Mouse (Mus musculus) heart, embryonic 15.5 days (tissue): Measurements from ENCODE around the gene Nav2. TPM values are rescaled to one million over a fixed set of nuclear protein-coding genes. Genes with fewer than 3 reads are reported as not detected.

Source experiments
- ATAC-seq: fragments of 200-750 bp; cut with Nextera tagmentation; replicated peaks from 2 replicates; pipeline ENCODE4 v1.8.0; 2017; ENCODE audit warnings: low read depth, moderate TSS enrichment; ENCODE audit not compliant: insufficient number of reproducible peaks, insufficient read depth, low FRiP score
- H3K27ac ChIP-seq: fragments of 300-500 bp; sonication (generic); 2 replicates; pipeline ENCODE4 v1.5.1; 2015; ENCODE audit warnings: mild to moderate bottlenecking, inconsistent platforms
- H3K27me3 ChIP-seq: fragments of 300-500 bp; sonication (generic); 2 replicates; pipeline ENCODE4 v1.6.1; 2015; ENCODE audit warnings: inconsistent platforms
- H3K36me3 ChIP-seq: fragments of 300-500 bp; sonication (generic); 2 replicates; pipeline ENCODE4 v1.6.1; 2015; ENCODE audit warnings: mild to moderate bottlenecking, inconsistent platforms
- H3K4me1 ChIP-seq: fragments of 300-500 bp; sonication (generic); replicated peaks from 2 replicates; pipeline ENCODE4 v1.6.1; 2015; ENCODE audit warnings: inconsistent platforms
- H3K4me2 ChIP-seq: fragments of 300-500 bp; sonication (generic); 2 replicates; pipeline ENCODE4 v1.6.1; 2015; ENCODE audit warnings: inconsistent platforms, mild to moderate bottlenecking, moderate library complexity
- H3K4me3 ChIP-seq: fragments of 300-500 bp; sonication (generic); 2 replicates; pipeline ENCODE4 v1.5.1; 2015; ENCODE audit warnings: mild to moderate bottlenecking, inconsistent platforms
- H3K9ac ChIP-seq: fragments of 300-500 bp; sonication (generic); 2 replicates; pipeline ENCODE4 v1.6.1; 2015; ENCODE audit warnings: mild to moderate bottlenecking, inconsistent platforms
- H3K9me3 ChIP-seq: fragments of 300-500 bp; sonication (generic); replicated peaks from 2 replicates; pipeline ENCODE4 v1.6.1; 2016; ENCODE audit warnings: inconsistent platforms
- WGBS: fragments of 180-500 bp; shearing (Covaris S2); methylation state at CpG from one replicate; pipeline ENCODE4 v1.1.7; 2015; ENCODE audit warnings: mixed read lengths; 5-methylcytosine and 5-hydroxymethylcytosine counted together
- polyA plus RNA-seq: library from polyadenylated mRNA; unstranded; fragments of >200 nt; fragmentation: Nextera tagmentation; extraction: Ambion mirVana; gene quantifications from 2 replicates; pipeline ENCODE4 v1.2.1, GENCODE M21; 2015

Gene Nav2
- polyA plus RNA-seq, 1 experiment from 2014 or later, result 30.7 TPM

GRCm38 (mm10) chr7:49520504-49520903 lies 612.0 kb downstream of the Nav2 start:
- H3K9ac ChIP-seq, result no peak overlapping the region
- WGBS, result 47% methylated on average over 2 of the region's 2 CpGs
- no peaks in the 10 kb centered on the region for H3K36me3 ChIP-seq
- H3K27me3 ChIP-seq, result no peaks in the 10 kb centered on the region
- H3K4me3 ChIP-seq, result no peak overlapping the region
- H3K4me1 ChIP-seq, result peaks cover 26% of the 10 kb centered on the region
- ATAC-seq, result no peak
- no peak overlapping the region for H3K27ac ChIP-seq
- H3K4me2 ChIP-seq, result no peak overlapping the region
- H3K9me3 ChIP-seq, result no peaks in the 10 kb centered on the region

- H3K36me3 ChIP-seq, result no peaks in the 10 kb centered on the region
- 38% methylated on average over 4 of the region's 4 CpGs for WGBS
- no peak for ATAC-seq
- H3K9ac ChIP-seq, result no peak overlapping the region
- peaks cover 35% of the 10 kb centered on the region for H3K4me1 ChIP-seq
- no peaks in the 10 kb centered on the region for H3K27me3 ChIP-seq
- no peak overlapping the region for H3K4me3 ChIP-seq
- H3K9me3 ChIP-seq, result no peaks in the 10 kb centered on the region
- H3K4me2 ChIP-seq, result peak overlapping the region; percentile 58
- H3K27ac ChIP-seq, result 0 out of 2 replicates have a peak overlapping the region, but pooled peaks have one; percentile 85
These were observed 612.8 kb downstream of the Nav2 start for GRCm38 (mm10) chr7:49521349-49521748.

- Histone ChIP-seq H3K4me2 (peak overlapping the region; percentile 58), H3K36me3 (no peaks in the 10 kb centered on the region), H3K27me3 (no peaks in the 10 kb centered on the region), H3K9ac (no peak overlapping the region), H3K4me1 (peaks cover 41% of the 10 kb centered on the region), H3K9me3 (no peaks in the 10 kb centered on the region), H3K4me3 (peak overlapping the region; percentile 50), H3K27ac (peak overlapping the region; percentile 85)
- no peak for ATAC-seq
- 2% methylated on average over 9 of the region's 9 CpGs for WGBS
These were observed 613.5 kb downstream of the Nav2 start for GRCm38 (mm10) chr7:49521976-49522375.

GRCm38 (mm10) chr7:49522411-49523114 lies 614.0 kb downstream of the Nav2 start:
- Histone ChIP-seq H3K36me3 (no peaks in the 10 kb centered on the region), H3K27me3 (no peaks in the 10 kb centered on the region), H3K9me3 (no peaks in the 10 kb centered on the region), H3K9ac (peak overlapping the region; percentile 54), H3K4me3 (peak overlapping the region; percentile 50), H3K4me2 (peak overlapping the region; percentile 58), H3K4me1 (peaks cover 45% of the 10 kb centered on the region), H3K27ac (peak overlapping the region; percentile 85)
- peak; percentile 75 for ATAC-seq
- 1% methylated on average over 24 of the region's 24 CpGs for WGBS

GRCm38 (mm10) chr7:49523115-49523445 lies 614.6 kb downstream of the Nav2 start:
- peak; percentile 37; the same call in 1 of the 2 replicates for ATAC-seq
- Histone ChIP-seq H3K4me3 (peak overlapping the region; percentile 50), H3K36me3 (no peaks in the 10 kb centered on the region), H3K4me1 (peaks cover 49% of the 10 kb centered on the region), H3K9ac (peak overlapping the region; percentile 54), H3K9me3 (no peaks in the 10 kb centered on the region), H3K27ac (peak overlapping the region; percentile 85), H3K27me3 (no peaks in the 10 kb centered on the region), H3K4me2 (peak overlapping the region; percentile 58)
- WGBS, result 21% methylated on average over 4 of the region's 4 CpGs

- peak overlapping the region; percentile 58 for H3K4me2 ChIP-seq
- peak overlapping the region; percentile 54 for H3K9ac ChIP-seq
- peak overlapping the region; percentile 85 for H3K27ac ChIP-seq
- ATAC-seq, result no peak
- H3K4me1 ChIP-seq, result peaks cover 55% of the 10 kb centered on the region
- H3K27me3 ChIP-seq, result no peaks in the 10 kb centered on the region
- 20% methylated on average over 5 of the region's 5 CpGs for WGBS
- H3K36me3 ChIP-seq, result no peaks in the 10 kb centered on the region
- peak overlapping the region; percentile 50 for H3K4me3 ChIP-seq
- no peaks in the 10 kb centered on the region for H3K9me3 ChIP-seq
These were observed 615.2 kb downstream of the Nav2 start for GRCm38 (mm10) chr7:49523729-49524128.

- Histone ChIP-seq H3K4me1 (peaks cover 59% of the 10 kb centered on the region), H3K9ac (peak overlapping the region; percentile 25; the same call in 1 of the 2 replicates), H3K9me3 (no peaks in the 10 kb centered on the region), H3K4me3 (peak overlapping the region; percentile 28), H3K27ac (peak overlapping the region; percentile 85), H3K27me3 (no peaks in the 10 kb centered on the region), H3K36me3 (no peaks in the 10 kb centered on the region), H3K4me2 (peak overlapping the region; percentile 58)
- ATAC-seq, result no peak
- 49% methylated on average over 11 of the region's 11 CpGs for WGBS
These were observed 617.0 kb downstream of the Nav2 start for GRCm38 (mm10) chr7:49525348-49526100.

GRCm38 (mm10) chr7:49526101-49526499 lies 617.6 kb downstream of the Nav2 start:
- H3K4me1 ChIP-seq, result peaks cover 53% of the 10 kb centered on the region
- H3K9me3 ChIP-seq, result no peaks in the 10 kb centered on the region
- H3K27me3 ChIP-seq, result no peaks in the 10 kb centered on the region
- H3K9ac ChIP-seq, result peak overlapping the region; percentile 25; the same call in 1 of the 2 replicates
- no peak for ATAC-seq
- H3K27ac ChIP-seq, result peak overlapping the region; percentile 85
- H3K36me3 ChIP-seq, result no peaks in the 10 kb centered on the region
- peak overlapping the region; percentile 28 for H3K4me3 ChIP-seq
- H3K4me2 ChIP-seq, result peak overlapping the region; percentile 58
- 60% methylated on average over 4 of the region's 4 CpGs for WGBS

- Histone ChIP-seq H3K4me1 (peaks cover 41% of the 10 kb centered on the region), H3K36me3 (no peaks in the 10 kb centered on the region), H3K4me3 (no peak overlapping the region), H3K27ac (peak overlapping the region; percentile 72), H3K4me2 (peak overlapping the region; percentile 49), H3K9me3 (no peaks in the 10 kb centered on the region), H3K27me3 (no peaks in the 10 kb centered on the region), H3K9ac (peak overlapping the region; percentile 44; the same call in 1 of the 2 replicates)
- 21% methylated on average over 4 of the region's 4 CpGs for WGBS
- no peak for ATAC-seq
These were observed 619.0 kb downstream of the Nav2 start for GRCm38 (mm10) chr7:49527495-49527894.

- H3K27ac ChIP-seq, result peak overlapping the region; percentile 72
- no peak for ATAC-seq
- H3K4me3 ChIP-seq, result no peak overlapping the region
- WGBS, result 22% methylated on average over 4 of the region's 4 CpGs
- no peaks in the 10 kb centered on the region for H3K9me3 ChIP-seq
- peak overlapping the region; percentile 49 for H3K4me2 ChIP-seq
- H3K27me3 ChIP-seq, result no peaks in the 10 kb centered on the region
- no peak overlapping the region; the same call in 1 of the 2 replicates for H3K9ac ChIP-seq
- peaks cover 41% of the 10 kb centered on the region for H3K4me1 ChIP-seq
- H3K36me3 ChIP-seq, result no peaks in the 10 kb centered on the region
These were observed 619.4 kb downstream of the Nav2 start for GRCm38 (mm10) chr7:49527925-49528324.

GRCm38 (mm10) chr7:49529498-49529897 lies 621.0 kb downstream of the Nav2 start:
- H3K9me3 ChIP-seq, result no peaks in the 10 kb centered on the region
- no peaks in the 10 kb centered on the region for H3K27me3 ChIP-seq
- H3K9ac ChIP-seq, result no peak overlapping the region
- no peak overlapping the region for H3K4me3 ChIP-seq
- no peak for ATAC-seq
- H3K27ac ChIP-seq, result no peak overlapping the region
- H3K4me2 ChIP-seq, result no peak overlapping the region
- WGBS, result 54% methylated on average over 2 of the region's 2 CpGs
- H3K4me1 ChIP-seq, result peaks cover 49% of the 10 kb centered on the region
- no peaks in the 10 kb centered on the region for H3K36me3 ChIP-seq
